Mouse (Mus musculus) heart, embryonic 15.5 days (tissue): Measurements from ENCODE around the gene Selenow. TPM values are rescaled to one million over a fixed set of nuclear protein-coding genes. Genes with fewer than 3 reads are reported as not detected.

Source experiments
- ATAC-seq: fragments of 200-750 bp; cut with Nextera tagmentation; replicated peaks from 2 replicates; pipeline ENCODE4 v1.8.0; 2017; ENCODE audit warnings: low read depth, moderate TSS enrichment; ENCODE audit not compliant: insufficient number of reproducible peaks, insufficient read depth, low FRiP score
- H3K27ac ChIP-seq: fragments of 300-500 bp; sonication (generic); 2 replicates; pipeline ENCODE4 v1.5.1; 2015; ENCODE audit warnings: mild to moderate bottlenecking, inconsistent platforms
- H3K27me3 ChIP-seq: fragments of 300-500 bp; sonication (generic); 2 replicates; pipeline ENCODE4 v1.6.1; 2015; ENCODE audit warnings: inconsistent platforms
- H3K36me3 ChIP-seq: fragments of 300-500 bp; sonication (generic); 2 replicates; pipeline ENCODE4 v1.6.1; 2015; ENCODE audit warnings: mild to moderate bottlenecking, inconsistent platforms
- H3K4me1 ChIP-seq: fragments of 300-500 bp; sonication (generic); replicated peaks from 2 replicates; pipeline ENCODE4 v1.6.1; 2015; ENCODE audit warnings: inconsistent platforms
- H3K4me2 ChIP-seq: fragments of 300-500 bp; sonication (generic); 2 replicates; pipeline ENCODE4 v1.6.1; 2015; ENCODE audit warnings: inconsistent platforms, mild to moderate bottlenecking, moderate library complexity
- H3K4me3 ChIP-seq: fragments of 300-500 bp; sonication (generic); 2 replicates; pipeline ENCODE4 v1.5.1; 2015; ENCODE audit warnings: mild to moderate bottlenecking, inconsistent platforms
- H3K9ac ChIP-seq: fragments of 300-500 bp; sonication (generic); 2 replicates; pipeline ENCODE4 v1.6.1; 2015; ENCODE audit warnings: mild to moderate bottlenecking, inconsistent platforms
- H3K9me3 ChIP-seq: fragments of 300-500 bp; sonication (generic); replicated peaks from 2 replicates; pipeline ENCODE4 v1.6.1; 2016; ENCODE audit warnings: inconsistent platforms
- WGBS: fragments of 180-500 bp; shearing (Covaris S2); methylation state at CpG from one replicate; pipeline ENCODE4 v1.1.7; 2015; ENCODE audit warnings: mixed read lengths; 5-methylcytosine and 5-hydroxymethylcytosine counted together
- polyA plus RNA-seq: library from polyadenylated mRNA; unstranded; fragments of >200 nt; fragmentation: Nextera tagmentation; extraction: Ambion mirVana; gene quantifications from 2 replicates; pipeline ENCODE4 v1.2.1, GENCODE M21; 2015

Gene Selenow
- polyA plus RNA-seq, 1 experiment from 2014 or later = 688 TPM

DNA sequence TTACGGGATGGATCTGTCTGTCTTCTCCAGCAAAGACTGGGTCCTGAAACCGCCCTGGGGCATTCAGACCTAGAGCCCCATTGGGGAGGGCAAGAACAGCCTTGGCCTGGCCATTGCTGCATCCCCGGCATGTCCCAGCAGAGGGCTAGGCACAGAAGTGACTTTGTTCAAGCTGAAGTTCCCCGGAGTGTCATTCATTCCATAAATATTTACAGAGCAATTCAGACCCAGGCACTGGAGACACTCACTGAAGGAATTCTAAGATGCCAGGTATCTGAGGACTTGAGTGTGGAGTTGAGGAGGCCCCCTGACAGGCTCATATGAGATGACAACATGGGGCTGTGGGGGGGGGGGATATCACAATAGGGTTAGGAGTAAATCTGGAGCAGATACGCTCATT lies 33.9 kb upstream of the Selenow start:
- Histone ChIP-seq H3K4me1 (peaks cover 31% of the 10 kb centered on the region), H3K27me3 (no peaks in the 10 kb centered on the region), H3K4me3 (no peak overlapping the region), H3K4me2 (no peak overlapping the region), H3K36me3 (peaks cover 37% of the 10 kb centered on the region), H3K9me3 (no peaks in the 10 kb centered on the region), H3K9ac (no peak overlapping the region; the same call in 1 of the 2 replicates), H3K27ac (peak overlapping the region; percentile 68)
- 55% methylated on average over 5 of the region's 5 CpGs for WGBS
- no peak for ATAC-seq

GRCm38 (mm10) chr7:15955509-15955908 lies 33.3 kb upstream of the Selenow start:
- peak overlapping the region; percentile 13; the same call in 1 of the 2 replicates for H3K4me3 ChIP-seq
- 41% methylated on average over 7 of the region's 7 CpGs for WGBS
- H3K4me1 ChIP-seq = peaks cover 24% of the 10 kb centered on the region
- peak overlapping the region; percentile 31; the same call in 1 of the 2 replicates for H3K4me2 ChIP-seq
- peak overlapping the region; percentile 68 for H3K27ac ChIP-seq
- H3K36me3 ChIP-seq = peaks cover 44% of the 10 kb centered on the region
- no peak for ATAC-seq
- no peak overlapping the region; the same call in 1 of the 2 replicates for H3K9ac ChIP-seq
- H3K27me3 ChIP-seq = no peaks in the 10 kb centered on the region
- no peaks in the 10 kb centered on the region for H3K9me3 ChIP-seq

- peaks cover 24% of the 10 kb centered on the region for H3K4me1 ChIP-seq
- no peaks in the 10 kb centered on the region for H3K9me3 ChIP-seq
- 13% methylated on average over 21 of the region's 21 CpGs for WGBS
- peaks cover 49% of the 10 kb centered on the region for H3K36me3 ChIP-seq
- H3K4me2 ChIP-seq = peak overlapping the region; percentile 31; the same call in 1 of the 2 replicates
- H3K4me3 ChIP-seq = peak overlapping the region; percentile 13; the same call in 1 of the 2 replicates
- H3K9ac ChIP-seq = no peak overlapping the region
- ATAC-seq = peak; percentile 72
- peak overlapping the region; percentile 68 for H3K27ac ChIP-seq
- no peaks in the 10 kb centered on the region for H3K27me3 ChIP-seq
These were observed 32.8 kb upstream of the Selenow start for GRCm38 (mm10) chr7:15954978-15955443.

GRCm38 (mm10) chr7:15954436-15954835 lies 32.2 kb upstream of the Selenow start:
- Histone ChIP-seq H3K4me1 (peaks cover 26% of the 10 kb centered on the region), H3K9ac (no peak overlapping the region), H3K9me3 (no peaks in the 10 kb centered on the region), H3K36me3 (peaks cover 54% of the 10 kb centered on the region), H3K27ac (peak overlapping the region; percentile 68), H3K4me3 (no peak overlapping the region), H3K27me3 (no peaks in the 10 kb centered on the region), H3K4me2 (no peak overlapping the region)
- WGBS = 79% methylated on average over 7 of the region's 7 CpGs
- no peak; the same call in 1 of the 2 replicates for ATAC-seq

DNA sequence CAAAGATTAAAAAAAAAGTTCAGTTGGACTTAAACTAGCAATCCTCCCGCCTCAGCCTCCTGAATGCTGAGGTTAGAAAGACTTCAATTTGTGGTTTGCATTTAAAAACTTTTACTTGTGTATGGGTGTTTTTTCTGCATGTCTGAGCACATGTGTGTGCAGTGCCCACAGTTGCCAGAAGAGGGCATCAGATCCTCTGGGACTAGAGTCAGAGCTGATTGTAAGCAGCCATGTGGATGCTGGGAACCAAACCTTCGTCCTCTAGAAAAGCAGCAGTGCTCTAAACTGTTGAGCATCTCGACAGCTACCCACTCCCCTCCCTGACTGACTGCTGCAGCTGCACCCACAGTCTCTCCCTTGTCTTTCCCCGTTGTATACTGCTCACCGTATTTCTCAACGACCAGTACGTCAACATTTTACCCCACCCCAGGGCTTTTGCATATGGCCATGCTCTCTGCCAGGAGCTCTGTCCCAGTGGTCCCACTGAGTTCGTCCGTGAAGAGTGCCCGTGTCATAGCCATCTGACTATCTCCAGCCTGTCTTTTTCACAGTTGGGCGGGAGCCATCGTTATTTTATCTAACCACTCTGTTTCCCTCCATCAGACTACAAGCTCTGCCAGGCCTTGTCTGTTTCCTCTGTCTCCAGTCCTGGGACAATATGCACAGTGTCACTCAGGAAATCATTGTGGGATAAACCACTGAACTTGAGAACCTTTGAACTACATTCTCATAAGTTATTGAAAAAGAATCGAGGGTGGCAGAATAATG lies 31.3 kb upstream of the Selenow start:
- WGBS = 86% methylated on average over 13 of the region's 13 CpGs
- H3K36me3 ChIP-seq = peaks cover 58% of the 10 kb centered on the region
- no peak overlapping the region for H3K27ac ChIP-seq

GRCm38 (mm10) chr7:15952416-15952815 lies 30.2 kb upstream of the Selenow start:
- 44% methylated on average over 3 of the region's 3 CpGs for WGBS
- H3K27me3 ChIP-seq = no peaks in the 10 kb centered on the region
- no peaks in the 10 kb centered on the region for H3K9me3 ChIP-seq
- no peak overlapping the region for H3K27ac ChIP-seq
- no peak overlapping the region for H3K4me2 ChIP-seq
- H3K4me1 ChIP-seq = peaks cover 38% of the 10 kb centered on the region
- peaks cover 53% of the 10 kb centered on the region for H3K36me3 ChIP-seq
- H3K9ac ChIP-seq = no peak overlapping the region
- no peak overlapping the region for H3K4me3 ChIP-seq
- ATAC-seq = no peak

More for the DNA sequence above, 31.3 kb upstream of the Selenow start:
- Histone ChIP-seq H3K4me1 (peaks cover 34% of the 10 kb centered on the region), H3K27me3 (no peaks in the 10 kb centered on the region), H3K9me3 (no peaks in the 10 kb centered on the region), H3K4me2 (no peak overlapping the region), H3K4me3 (no peak overlapping the region), H3K9ac (no peak overlapping the region)
- ATAC-seq = no peak

- Histone ChIP-seq H3K4me2 (no peak overlapping the region), H3K9me3 (no peaks in the 10 kb centered on the region), H3K27ac (no peak overlapping the region), H3K9ac (no peak overlapping the region), H3K4me3 (no peak overlapping the region), H3K36me3 (peaks cover 43% of the 10 kb centered on the region), H3K27me3 (no peaks in the 10 kb centered on the region), H3K4me1 (peaks cover 25% of the 10 kb centered on the region)
- 87% methylated on average over 15 of the region's 15 CpGs for WGBS
- no peak for ATAC-seq
These were observed 27.8 kb upstream of the Selenow start for GRCm38 (mm10) chr7:15950008-15950407.

DNA sequence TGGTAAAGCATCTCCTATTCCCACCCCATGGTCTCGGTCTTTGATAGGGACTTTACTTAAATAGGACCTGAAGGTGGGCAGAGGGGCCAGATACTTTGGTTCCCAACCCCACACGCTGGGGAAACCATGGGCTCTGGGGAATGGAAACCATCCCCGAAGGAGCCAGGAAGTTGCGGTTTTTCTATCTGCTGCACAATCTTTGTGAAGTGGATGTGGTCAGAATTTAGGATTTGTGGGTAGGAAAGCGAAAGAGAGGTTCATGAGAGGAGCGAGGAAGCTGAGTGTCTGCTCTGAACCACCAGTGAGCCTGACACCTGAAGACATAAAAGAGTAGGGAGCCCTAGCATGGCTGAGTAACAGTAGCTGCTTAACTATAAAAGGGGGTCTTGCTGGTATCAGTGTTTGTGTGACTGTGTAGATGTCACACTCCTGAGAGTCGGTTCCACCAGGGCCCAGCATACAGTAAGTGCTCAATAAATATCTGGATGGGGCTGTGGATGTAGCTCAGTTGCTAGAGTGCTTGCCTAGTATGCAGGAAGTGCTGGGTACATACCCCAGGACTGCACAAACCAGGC lies 27.1 kb upstream of the Selenow start:
- H3K36me3 ChIP-seq = peaks cover 46% of the 10 kb centered on the region
- peak overlapping the region; percentile 67; the same call in 1 of the 2 replicates for H3K4me2 ChIP-seq
- H3K4me1 ChIP-seq = peaks cover 29% of the 10 kb centered on the region
- no peak overlapping the region for H3K4me3 ChIP-seq
- peak overlapping the region; percentile 75 for H3K27ac ChIP-seq
- ATAC-seq = no peak
- H3K9ac ChIP-seq = no peak overlapping the region
- no peaks in the 10 kb centered on the region for H3K27me3 ChIP-seq
- H3K9me3 ChIP-seq = no peaks in the 10 kb centered on the region
- 76% methylated on average over 7 of the region's 7 CpGs for WGBS

GRCm38 (mm10) chr7:15948381-15948941 lies 26.3 kb upstream of the Selenow start:
- Histone ChIP-seq H3K36me3 (peaks cover 49% of the 10 kb centered on the region), H3K4me2 (peak overlapping the region; percentile 67), H3K4me1 (peaks cover 33% of the 10 kb centered on the region), H3K4me3 (peak overlapping the region; percentile 31), H3K9me3 (no peaks in the 10 kb centered on the region), H3K27me3 (no peaks in the 10 kb centered on the region), H3K9ac (peak overlapping the region; percentile 46), H3K27ac (peak overlapping the region; percentile 75)
- ATAC-seq = peak; percentile 72
- WGBS = 3% methylated on average over 23 of the region's 23 CpGs

DNA sequence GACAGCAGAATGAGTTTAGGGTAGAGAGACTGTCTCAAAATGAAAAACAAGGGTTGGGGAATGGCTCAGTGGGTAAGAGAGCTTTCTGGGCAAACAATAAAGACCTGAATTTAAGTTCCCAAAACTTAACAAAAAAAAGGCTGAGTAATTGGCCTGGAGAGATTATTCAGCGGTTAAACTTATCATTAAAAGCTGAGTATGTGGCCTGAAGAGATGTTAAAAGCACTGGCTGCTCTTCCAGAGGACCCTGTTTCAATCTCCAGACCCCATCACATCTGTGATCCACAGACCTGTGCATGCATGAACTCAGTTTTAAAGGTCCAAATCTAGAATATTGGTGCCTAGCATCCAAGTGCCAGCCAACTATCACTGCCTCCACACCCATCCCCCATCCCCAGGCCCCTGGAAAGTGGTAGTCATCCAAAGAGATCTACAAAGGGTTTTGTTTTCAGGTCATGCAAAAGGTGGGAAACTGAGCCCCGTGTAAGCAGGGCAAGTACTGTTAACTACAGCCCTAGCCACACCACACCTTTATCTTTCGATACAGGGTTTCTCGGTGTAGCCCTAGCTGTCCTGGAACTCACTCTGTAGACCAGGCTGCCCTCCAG lies 25.6 kb upstream of the Selenow start:
- Histone ChIP-seq H3K9me3 (no peaks in the 10 kb centered on the region), H3K4me2 (peak overlapping the region; percentile 67), H3K4me3 (no peak overlapping the region; the same call in 1 of the 2 replicates), H3K27ac (peak overlapping the region; percentile 75), H3K4me1 (peaks cover 33% of the 10 kb centered on the region), H3K36me3 (peaks cover 52% of the 10 kb centered on the region), H3K9ac (peak overlapping the region; percentile 46; the same call in 1 of the 2 replicates), H3K27me3 (no peaks in the 10 kb centered on the region)
- WGBS = 36% methylated on average over 4 of the region's 4 CpGs
- no peak for ATAC-seq
